Mouse (Mus musculus): Measurements from ENCODE around the gene Armc9. TPM values are rescaled to one million over a fixed set of nuclear protein-coding genes. Genes with fewer than 3 reads are reported as not detected.

Gene Armc9
- polyA plus RNA-seq, 1 experiment, result 5.3 TPM

GRCm38 (mm10) chr1:86310536-86311310, 156.1 kb downstream of the Armc9 start:
- Histone ChIP-seq H3K4me3 (replicated peaks; ENCODE audit: extremely low read depth, low read depth, low read length) (no peak overlapping the region), H3K4me1 (ENCODE audit: control insufficient read depth, insufficient read depth, low read length) (no peaks in the 10 kb centered on the region)
- WGBS, result 54% methylated on average over 15 of the region's 15 CpGs
- DNase-seq, result no peak
- TF ChIP-seq CTCF (IDR thresholded peaks at IDR 0.05; ENCODE audit: insufficient read depth, low read length), result no peak
- TF ChIP-seq POLR2A (IDR thresholded peaks at IDR 0.05; ENCODE audit: borderline replicate concordance, extremely low read depth, low read depth, low read length), result no peak

GRCm38 (mm10) chr1:86311467-86312005, 157.0 kb downstream of the Armc9 start:
- 39% methylated on average over 10 of the region's 10 CpGs for WGBS
- DNase-seq, result no peak
- Histone ChIP-seq H3K4me1 (ENCODE audit: control insufficient read depth, insufficient read depth, low read length) (no peaks in the 10 kb centered on the region), H3K4me3 (replicated peaks; ENCODE audit: extremely low read depth, low read depth, low read length) (no peak overlapping the region)
- no peak for TF ChIP-seq POLR2A (IDR thresholded peaks at IDR 0.05; ENCODE audit: borderline replicate concordance, extremely low read depth, low read depth, low read length)
- no peak for TF ChIP-seq CTCF (IDR thresholded peaks at IDR 0.05; ENCODE audit: insufficient read depth, low read length)

- WGBS, result 81% methylated on average over 3 of the region's 3 CpGs
- DNase-seq, result no peak
- no peak for TF ChIP-seq CTCF (IDR thresholded peaks at IDR 0.05; ENCODE audit: insufficient read depth, low read length)
- TF ChIP-seq POLR2A (IDR thresholded peaks at IDR 0.05; ENCODE audit: borderline replicate concordance, extremely low read depth, low read depth, low read length), result no peak
- H3K4me3 ChIP-seq (replicated peaks; ENCODE audit: extremely low read depth, low read depth, low read length), result no peak overlapping the region
- H3K4me1 ChIP-seq (ENCODE audit: control insufficient read depth, insufficient read depth, low read length), result no peaks in the 10 kb centered on the region
Observed at GRCm38 (mm10) chr1:86312269-86312668, 157.7 kb downstream of the Armc9 start.

GRCm38 (mm10) chr1:86313096-86313771, 158.7 kb downstream of the Armc9 start:
- 57% methylated on average over 16 of the region's 16 CpGs for WGBS
- Histone ChIP-seq H3K4me1 (ENCODE audit: control insufficient read depth, insufficient read depth, low read length) (no peaks in the 10 kb centered on the region), H3K4me3 (replicated peaks; ENCODE audit: extremely low read depth, low read depth, low read length) (no peak overlapping the region)
- DNase-seq, result no peak
- TF ChIP-seq POLR2A (IDR thresholded peaks at IDR 0.05; ENCODE audit: borderline replicate concordance, extremely low read depth, low read depth, low read length), result no peak
- TF ChIP-seq CTCF (IDR thresholded peaks at IDR 0.05; ENCODE audit: insufficient read depth, low read length), result no peak

GRCm38 (mm10) chr1:86313772-86314125, 159.2 kb downstream of the Armc9 start:
- DNase-seq, result peak; percentile 36
- H3K4me3 ChIP-seq (replicated peaks; ENCODE audit: extremely low read depth, low read depth, low read length), result no peak overlapping the region
- no peaks in the 10 kb centered on the region for H3K4me1 ChIP-seq (ENCODE audit: control insufficient read depth, insufficient read depth, low read length)
- TF ChIP-seq POLR2A (IDR thresholded peaks at IDR 0.05; ENCODE audit: borderline replicate concordance, extremely low read depth, low read depth, low read length), result no peak
- TF ChIP-seq CTCF (IDR thresholded peaks at IDR 0.05; ENCODE audit: insufficient read depth, low read length), result peak; percentile 17; the same call in 1 of the 2 replicates
- 30% methylated on average over 15 of the region's 15 CpGs for WGBS

GRCm38 (mm10) chr1:86320822-86321413, 166.3 kb downstream of the Armc9 start:
- 82% methylated on average over 7 of the region's 8 CpGs for WGBS
- no peak overlapping the region for H3K4me3 ChIP-seq (replicated peaks; ENCODE audit: extremely low read depth, low read depth, low read length)
- TF ChIP-seq CTCF (IDR thresholded peaks at IDR 0.05; ENCODE audit: insufficient read depth, low read length) (no peak), POLR2A (IDR thresholded peaks at IDR 0.05; ENCODE audit: borderline replicate concordance, extremely low read depth, low read depth, low read length) (no peak)

More at GRCm38 (mm10) chr1:86320822-86321413, 166.3 kb downstream of the Armc9 start:
- no peak for DNase-seq
- no peaks in the 10 kb centered on the region for H3K4me1 ChIP-seq (ENCODE audit: control insufficient read depth, insufficient read depth, low read length)

Other genes starting within 250 kb of the Armc9 start
- not detected in 2 replicates for gene 4933407L21Rik, start 226.3 kb upstream of the Armc9 start, polyA plus RNA-seq (2012; rRNA removed)
- 0.49 and 0.58 TPM in 2 replicates for gene Gpr55, start 193.8 kb upstream of the Armc9 start, polyA plus RNA-seq (2012; rRNA removed)
- gene Spata3, start 138.0 kb upstream of the Armc9 start, polyA plus RNA-seq (2012; rRNA removed), result 0.21 TPM in 1 of 2 replicates, not detected in the other
- gene 2810459M11Rik, start 108.9 kb upstream of the Armc9 start, polyA plus RNA-seq (2012; rRNA removed), result 0.63 and 0.83 TPM in 2 replicates
- 32.9 and 52.4 TPM in 2 replicates for gene Psmd1, start 90.4 kb upstream of the Armc9 start, polyA plus RNA-seq (2012; rRNA removed)
- gene Htr2b, start 42.8 kb upstream of the Armc9 start, polyA plus RNA-seq (2012; rRNA removed), result 0.42 and 0.73 TPM in 2 replicates
- not detected in 2 replicates for gene Gm21972, start 21.1 kb upstream of the Armc9 start, polyA plus RNA-seq (2012; rRNA removed)
- 13.7 and 16.4 TPM in 2 replicates for gene B3gnt7, start 148.1 kb downstream of the Armc9 start, polyA plus RNA-seq (2012; rRNA removed)
- 6.1 and 8.1 TPM in 2 replicates for gene Ncl, start 204.6 kb downstream of the Armc9 start, polyA plus RNA-seq (2012; rRNA removed)

Data from lung, adult 2 months (tissue).